Mouse (Mus musculus): Measurements from ENCODE around the gene Rab39. TPM values are rescaled to one million over a fixed set of nuclear protein-coding genes. Genes with fewer than 3 reads are reported as not detected.

Rab39 gene
- 0.53 and 1.0 TPM in 2 replicates for polyA plus RNA-seq (2016; fragmentation: Nextera tagmentation; extraction: Ambion mirVana)

DNA sequence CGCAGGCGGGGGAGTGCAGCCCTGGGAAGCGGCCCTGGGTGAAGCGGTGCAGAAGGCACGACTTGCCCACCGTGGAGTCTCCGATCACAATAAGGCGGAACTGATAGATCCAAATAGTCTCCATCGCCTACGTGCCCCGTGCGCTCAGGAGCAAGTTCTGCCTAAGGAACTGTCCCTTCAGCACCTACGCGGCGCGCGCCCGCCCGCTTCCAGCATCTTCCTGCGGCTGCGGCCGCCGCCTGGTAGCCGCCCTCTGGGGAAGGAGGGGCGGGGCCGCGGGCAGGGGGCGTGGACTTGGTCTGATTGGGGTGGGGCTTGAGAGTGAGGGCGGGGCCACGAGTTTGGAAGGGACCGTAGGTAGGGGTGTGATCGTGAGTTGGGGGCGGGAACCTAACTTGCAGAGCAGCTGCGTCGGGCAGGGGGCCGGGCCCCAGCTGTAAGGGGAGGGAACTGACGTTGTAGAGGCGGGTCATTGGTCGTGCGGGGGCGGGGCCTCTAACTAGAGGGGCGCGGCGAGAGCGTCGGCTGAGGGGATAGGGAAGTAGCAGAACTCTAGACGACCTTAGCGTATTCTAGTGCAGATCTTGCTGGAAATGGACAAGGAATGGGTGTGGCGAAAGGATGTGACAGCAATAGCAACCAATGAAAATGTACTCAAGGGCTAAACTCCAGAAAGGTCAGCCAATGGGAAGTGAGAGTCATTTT, at the start of gene Rab39:
Rab39 (minus strand) TSS at position 241 of the 705 bp plus-strand sequence.
- Histone ChIP-seq H3K36me3 (no peaks in the 10 kb centered on the region), H3K27ac (no peak within 1 kb of the TSS), H3K9me3 (replicated peaks) (no peaks in the 10 kb centered on the region), H3K4me3 (peak within 1 kb of the TSS; percentile 56), H3K27me3 (ENCODE audit: low read depth, poor library complexity, severe bottlenecking) (0 out of 2 replicates have a peak, but pooled peaks cover 4% of the 10 kb centered on the region), H3K4me1 (peaks cover 14% of the 10 kb centered on the region)
- WGBS, result under 1% methylated on average over 47 of the region's 49 CpGs
- peak; percentile 96 for DNase-seq (ENCODE audit: low spot score)

GRCm38 (mm10) chr9:53754801-53755200, 48.8 kb upstream of the Rab39 start:
- Histone ChIP-seq H3K27me3 (ENCODE audit: low read depth, poor library complexity, severe bottlenecking) (peaks cover 31% of the 10 kb centered on the region), H3K36me3 (no peaks in the 10 kb centered on the region), H3K27ac (no peak overlapping the region), H3K9me3 (replicated peaks) (no peaks in the 10 kb centered on the region), H3K4me1 (no peaks in the 10 kb centered on the region), H3K4me3 (no peak overlapping the region)
- no peak for DNase-seq (ENCODE audit: low spot score)

GRCm38 (mm10) chr9:53750899-53751298, 44.9 kb upstream of the Rab39 start:
- no peak for DNase-seq (ENCODE audit: low spot score)
- H3K36me3 ChIP-seq, result no peaks in the 10 kb centered on the region
- H3K4me3 ChIP-seq, result no peak overlapping the region
- H3K9me3 ChIP-seq (replicated peaks), result no peaks in the 10 kb centered on the region
- 40% methylated on average over 5 of the region's 5 CpGs for WGBS
- no peak overlapping the region for H3K27ac ChIP-seq
- peaks cover 13% of the 10 kb centered on the region; the same call in 1 of the 2 replicates for H3K27me3 ChIP-seq (ENCODE audit: low read depth, poor library complexity, severe bottlenecking)
- H3K4me1 ChIP-seq, result no peaks in the 10 kb centered on the region

DNA sequence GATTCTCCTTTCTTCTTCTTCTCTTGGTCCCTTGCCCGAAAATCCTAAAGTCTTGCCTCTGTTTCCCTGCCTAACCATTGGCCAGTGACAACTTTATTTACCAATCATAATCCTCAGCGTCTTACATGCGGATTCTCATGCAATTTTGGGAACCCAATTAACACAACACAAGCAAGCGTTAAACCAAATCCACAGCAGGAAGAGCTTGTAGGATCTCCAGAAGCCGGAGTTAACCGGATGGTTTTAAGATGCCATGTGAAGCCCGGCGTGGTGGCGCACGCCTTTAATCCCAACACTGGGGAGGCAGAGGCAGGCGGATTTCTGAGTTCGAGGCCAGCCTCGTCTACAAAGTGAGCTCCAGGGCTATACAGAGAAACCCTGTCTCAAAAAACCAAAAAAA, 44.4 kb upstream of the Rab39 start:
- Histone ChIP-seq H3K27ac (no peak overlapping the region), H3K36me3 (no peaks in the 10 kb centered on the region), H3K9me3 (replicated peaks) (no peaks in the 10 kb centered on the region), H3K4me3 (no peak overlapping the region), H3K4me1 (no peaks in the 10 kb centered on the region), H3K27me3 (ENCODE audit: low read depth, poor library complexity, severe bottlenecking) (peaks cover 9% of the 10 kb centered on the region; the same call in 1 of the 2 replicates)
- WGBS, result 89% methylated on average over 13 of the region's 13 CpGs
- DNase-seq (ENCODE audit: low spot score), result no peak

- 57% methylated on average over 3 of the region's 3 CpGs for WGBS
- no peak for DNase-seq (ENCODE audit: low spot score)
- no peaks in the 10 kb centered on the region for H3K36me3 ChIP-seq
- no peak overlapping the region for H3K27ac ChIP-seq
- no peak overlapping the region for H3K4me3 ChIP-seq
- H3K4me1 ChIP-seq, result no peaks in the 10 kb centered on the region
- H3K27me3 ChIP-seq (ENCODE audit: low read depth, poor library complexity, severe bottlenecking), result no peaks in the 10 kb centered on the region
- H3K9me3 ChIP-seq (replicated peaks), result no peaks in the 10 kb centered on the region
These were observed 34.9 kb upstream of the Rab39 start for GRCm38 (mm10) chr9:53740829-53741404.

GRCm38 (mm10) chr9:53705491-53705991, 491 bp downstream of the Rab39 start:
- no peak overlapping the region for H3K27ac ChIP-seq
- H3K4me1 ChIP-seq, result peaks cover 14% of the 10 kb centered on the region
- peak overlapping the region; percentile 56 for H3K4me3 ChIP-seq
- H3K9me3 ChIP-seq (replicated peaks), result no peaks in the 10 kb centered on the region
- H3K36me3 ChIP-seq, result no peaks in the 10 kb centered on the region
- 0 out of 2 replicates have a peak, but pooled peaks cover 4% of the 10 kb centered on the region for H3K27me3 ChIP-seq (ENCODE audit: low read depth, poor library complexity, severe bottlenecking)
- under 1% methylated on average over 28 of the region's 28 CpGs for WGBS
- DNase-seq (ENCODE audit: low spot score), result no peak

DNA sequence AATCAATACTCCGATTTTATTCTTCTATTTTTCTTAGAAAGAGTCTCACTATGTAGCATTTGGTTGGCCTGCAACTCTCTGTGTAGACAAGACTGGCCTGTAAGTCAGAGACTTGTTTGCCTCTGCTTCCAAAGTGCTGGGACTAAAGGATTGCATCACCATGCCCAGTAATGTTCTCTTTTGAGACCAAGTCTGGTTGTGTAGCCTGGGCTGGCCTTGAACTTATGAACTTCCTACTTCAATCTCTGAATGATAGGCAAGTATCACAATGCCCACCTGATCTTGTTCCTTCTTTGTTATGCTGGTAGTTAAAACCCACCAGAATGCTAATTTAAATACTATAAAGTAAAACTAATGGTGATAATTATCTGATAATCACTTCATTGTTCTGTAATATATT, 3.0 kb downstream of the Rab39 start:
- Histone ChIP-seq H3K4me3 (no peak overlapping the region), H3K9me3 (replicated peaks) (no peaks in the 10 kb centered on the region), H3K4me1 (peaks cover 14% of the 10 kb centered on the region), H3K27me3 (ENCODE audit: low read depth, poor library complexity, severe bottlenecking) (0 out of 2 replicates have a peak, but pooled peaks cover 4% of the 10 kb centered on the region), H3K27ac (no peak overlapping the region), H3K36me3 (no peaks in the 10 kb centered on the region)
- WGBS, result 91% methylated on average over 1 of the region's 1 CpGs
- no peak for DNase-seq (ENCODE audit: low spot score)

DNA sequence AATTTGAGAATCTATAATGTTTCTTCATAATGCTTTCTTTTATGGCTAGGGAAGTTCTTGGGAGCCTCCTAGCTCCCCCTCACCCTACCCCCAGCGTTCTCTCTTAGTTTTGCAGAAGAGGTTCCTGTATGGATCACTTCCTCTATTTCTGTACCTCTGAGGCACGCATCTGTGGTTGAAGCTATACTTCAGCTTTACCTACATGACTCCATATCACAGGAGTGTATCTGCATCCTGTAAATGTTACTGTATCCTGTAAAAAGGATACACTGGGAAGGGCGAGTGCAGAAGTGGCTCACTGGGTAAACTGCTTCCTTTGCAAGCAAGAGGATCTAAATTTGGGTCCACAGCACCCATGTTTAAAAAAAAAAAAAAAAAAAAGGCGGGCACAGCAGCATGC, 5.5 kb downstream of the Rab39 start:
- no peak for DNase-seq (ENCODE audit: low spot score)
- 74% methylated on average over 4 of the region's 4 CpGs for WGBS
- 0 out of 2 replicates have a peak, but pooled peaks cover 3% of the 10 kb centered on the region for H3K27me3 ChIP-seq (ENCODE audit: low read depth, poor library complexity, severe bottlenecking)

DNA sequence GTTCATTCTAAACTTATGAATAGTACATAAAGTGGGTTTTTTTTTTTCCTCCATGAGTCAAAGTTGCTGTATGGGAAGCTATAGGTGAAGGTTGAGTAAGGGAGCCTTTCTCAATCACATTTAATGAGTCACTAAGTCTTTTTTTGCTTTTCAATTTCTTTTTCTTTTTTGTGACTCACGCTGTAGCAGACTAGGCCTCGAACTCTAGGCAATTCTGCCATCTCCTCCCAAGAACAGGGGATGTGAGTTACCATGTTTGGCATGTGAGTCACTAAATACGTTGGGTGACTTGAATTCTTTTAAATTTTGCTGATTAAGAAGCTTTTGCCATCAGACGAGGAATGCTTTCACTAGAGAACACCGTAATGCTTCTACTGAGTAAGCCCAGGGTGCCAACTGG, 10.2 kb downstream of the Rab39 start:
- no peaks in the 10 kb centered on the region for H3K27me3 ChIP-seq (ENCODE audit: low read depth, poor library complexity, severe bottlenecking)
- no peaks in the 10 kb centered on the region for H3K4me1 ChIP-seq
- H3K9me3 ChIP-seq (replicated peaks), result no peaks in the 10 kb centered on the region
- no peak overlapping the region for H3K27ac ChIP-seq
- WGBS, result 90% methylated on average over 5 of the region's 5 CpGs
- H3K4me3 ChIP-seq, result no peak overlapping the region
- DNase-seq (ENCODE audit: low spot score), result no peak
- H3K36me3 ChIP-seq, result no peaks in the 10 kb centered on the region

More for the DNA sequence above, 5.5 kb downstream of the Rab39 start:
- no peak overlapping the region for H3K4me3 ChIP-seq
- H3K9me3 ChIP-seq (replicated peaks), result no peaks in the 10 kb centered on the region
- peaks cover 5% of the 10 kb centered on the region for H3K4me1 ChIP-seq
- H3K27ac ChIP-seq, result no peak overlapping the region
- no peaks in the 10 kb centered on the region for H3K36me3 ChIP-seq

DNA sequence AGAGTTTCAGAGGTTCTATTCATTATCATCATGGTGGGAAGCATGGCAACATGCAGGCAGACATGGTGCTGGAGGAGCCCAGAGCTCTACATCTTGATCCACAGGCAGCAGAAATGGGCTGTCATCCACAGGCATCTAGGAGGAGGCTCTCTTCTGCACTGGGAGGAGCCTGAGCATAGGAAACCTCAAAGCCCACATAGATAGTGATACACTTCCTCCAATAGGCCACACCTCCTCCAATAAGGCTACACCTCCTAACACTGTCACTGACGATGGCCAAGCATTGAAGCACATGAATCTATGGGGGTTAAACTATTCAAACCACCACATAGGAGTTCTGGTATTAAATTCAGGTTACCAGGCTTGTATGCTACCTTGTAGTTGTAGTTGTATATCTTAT, 12.3 kb downstream of the Rab39 start:
- H3K27me3 ChIP-seq (ENCODE audit: low read depth, poor library complexity, severe bottlenecking), result no peaks in the 10 kb centered on the region
- H3K27ac ChIP-seq, result no peak overlapping the region
- DNase-seq (ENCODE audit: low spot score), result no peak
- H3K4me3 ChIP-seq, result no peak overlapping the region
- H3K9me3 ChIP-seq (replicated peaks), result no peaks in the 10 kb centered on the region
- WGBS, result 68% methylated on average over 1 of the region's 1 CpGs
- H3K36me3 ChIP-seq, result no peaks in the 10 kb centered on the region
- H3K4me1 ChIP-seq, result no peaks in the 10 kb centered on the region

- 44% methylated on average over 7 of the region's 7 CpGs for WGBS
- H3K4me3 ChIP-seq, result no peak overlapping the region
- H3K27me3 ChIP-seq (ENCODE audit: low read depth, poor library complexity, severe bottlenecking), result no peaks in the 10 kb centered on the region
- H3K9me3 ChIP-seq (replicated peaks), result no peaks in the 10 kb centered on the region
- H3K36me3 ChIP-seq, result no peaks in the 10 kb centered on the region
- no peaks in the 10 kb centered on the region for H3K4me1 ChIP-seq
- H3K27ac ChIP-seq, result no peak overlapping the region
- no peak for DNase-seq (ENCODE audit: low spot score)
These were observed 14.0 kb downstream of the Rab39 start for GRCm38 (mm10) chr9:53691745-53692670.

GRCm38 (mm10) chr9:53680851-53681250, 25.2 kb downstream of the Rab39 start:
- no peaks in the 10 kb centered on the region for H3K9me3 ChIP-seq (replicated peaks)
- H3K27me3 ChIP-seq (ENCODE audit: low read depth, poor library complexity, severe bottlenecking), result no peaks in the 10 kb centered on the region
- no peak overlapping the region for H3K27ac ChIP-seq
- no peak for DNase-seq (ENCODE audit: low spot score)
- H3K4me3 ChIP-seq, result no peak overlapping the region
- no peaks in the 10 kb centered on the region for H3K4me1 ChIP-seq
- H3K36me3 ChIP-seq, result no peaks in the 10 kb centered on the region
- 94% methylated on average over 1 of the region's 1 CpGs for WGBS
